11 mouse cellular contexts compared by ENCODE assay signal in genomic region chr1:52158490-52159381, GRCm38 (mm10). TPM values are rescaled to one million over a fixed set of nuclear protein-coding genes. Genes with fewer than 3 reads are reported as not detected.
DNase-seq lines count a peak whose midpoint lies in the region; ATAC-seq and TF ChIP-seq lines count a peak whose summit lies in the region.
"Had no signal": no experiment of that assay in that cellular context is flagged by ENCODE, and none has a peak within 500 bp of the region (broad histone marks: within the 10 kb centered on the region; RNA-seq: fewer than 3 reads in every experiment).

No protein-coding gene starts in this region.

- H3K36me3 ChIP-seq in forebrain, embryonic 11.5 days (ENCODE audit: control insufficient read depth, insufficient read depth, low read length) = no peaks in the 10 kb centered on the region
- H3K36me3 ChIP-seq in forebrain, embryonic 15.5 days = peaks cover 5% of the 10 kb centered on the region
- peaks cover 75% of the 10 kb centered on the region for H3K36me3 ChIP-seq in liver, adult 2 months (ENCODE audit: control insufficient read depth, insufficient read depth, low read length)
- H3K36me3 ChIP-seq in liver, embryonic 12.5 days = peaks cover 72% of the 10 kb centered on the region
- H3K36me3 ChIP-seq in liver, postnatal 0 days (replicated peaks; ENCODE audit: insufficient read depth, low read length) = peaks cover 93% of the 10 kb centered on the region
- H3K36me3 ChIP-seq in midbrain, postnatal 0 days (ENCODE audit: insufficient read depth, low read length) = 0 out of 2 replicates have a peak, but pooled peaks cover 3% of the 10 kb centered on the region

- no peak overlapping the region for H3K4me2 ChIP-seq in forebrain, embryonic 11.5 days (ENCODE audit: low read depth, low read length, severe bottlenecking)
- H3K4me2 ChIP-seq in forebrain, embryonic 15.5 days (replicated peaks) = no peak overlapping the region
- no peak overlapping the region for H3K4me2 ChIP-seq in liver, embryonic 12.5 days
- no peak overlapping the region for H3K4me2 ChIP-seq in liver, postnatal 0 days (ENCODE audit: low read depth, low read length)
- no peak overlapping the region for H3K4me2 ChIP-seq in midbrain, postnatal 0 days (ENCODE audit: low read depth, low read length, poor library complexity, severe bottlenecking)
- H3K4me2 ChIP-seq: limb, embryonic 12.5 days; midbrain, embryonic 12.5 days had no signal

- H3K4me1 ChIP-seq in forebrain, embryonic 11.5 days (replicated peaks; ENCODE audit: control insufficient read depth, insufficient read depth, low read length) = no peaks in the 10 kb centered on the region
- no peaks in the 10 kb centered on the region for H3K4me1 ChIP-seq in forebrain, embryonic 15.5 days
- H3K4me1 ChIP-seq in liver, adult 2 months (ENCODE audit: control insufficient read depth, insufficient read depth, low read length) = 0 out of 2 replicates have a peak, but pooled peaks cover 2% of the 10 kb centered on the region
- H3K4me1 ChIP-seq in liver, embryonic 12.5 days = no peaks in the 10 kb centered on the region
- 0 out of 2 replicates have a peak, but pooled peaks cover 2% of the 10 kb centered on the region for H3K4me1 ChIP-seq in liver, postnatal 0 days (ENCODE audit: insufficient read depth)
- H3K4me1 ChIP-seq in midbrain, postnatal 0 days (ENCODE audit: insufficient read depth, low read length) = no peaks in the 10 kb centered on the region
- H3K4me1 ChIP-seq: midbrain, embryonic 12.5 days had no signal

- DNase-seq in forebrain, embryonic 11.5 days (ENCODE audit: low spot score) = peak; percentile 35
- peak; percentile 16 for DNase-seq in liver, adult 2 months (ENCODE audit: extremely low read depth, low read depth, low spot score)
- DNase-seq in brain, adult 2 months (ENCODE audit: low read depth, low spot score) = peak; percentile 84
- DNase-seq in liver, postnatal 0 days = peak; percentile 13
- DNase-seq in midbrain, postnatal 0 days (ENCODE audit: low spot score) = no peak
- no peak for DNase-seq in cerebellum, postnatal 25 days
- DNase-seq: B cell, adult 2 months had no signal

- no peak overlapping the region for H3K4me3 ChIP-seq in forebrain, embryonic 11.5 days (ENCODE audit: low read depth, low read length)
- no peak overlapping the region for H3K4me3 ChIP-seq in forebrain, embryonic 15.5 days
- no peak overlapping the region for H3K4me3 ChIP-seq in liver, adult 2 months (ENCODE audit: insufficient read depth, low read depth, low read length)
- H3K4me3 ChIP-seq in liver, embryonic 12.5 days = no peak overlapping the region
- no peak overlapping the region for H3K4me3 ChIP-seq in liver, postnatal 0 days (ENCODE audit: low read depth, low read length)
- no peak overlapping the region for H3K4me3 ChIP-seq in midbrain, postnatal 0 days (ENCODE audit: low read depth, low read length)
- H3K4me3 ChIP-seq: limb, embryonic 12.5 days; midbrain, embryonic 12.5 days had no signal

- no peak overlapping the region for H3K27ac ChIP-seq in forebrain, embryonic 11.5 days (ENCODE audit: low read depth, low read length)
- no peak overlapping the region for H3K27ac ChIP-seq in forebrain, embryonic 15.5 days (replicated peaks)
- H3K27ac ChIP-seq in liver, adult 2 months (replicated peaks; ENCODE audit: insufficient read depth, low read depth, low read length) = no peak overlapping the region
- no peak overlapping the region for H3K27ac ChIP-seq in liver, embryonic 12.5 days
- peak overlapping the region; percentile 5; the same call in 1 of the 2 replicates for H3K27ac ChIP-seq in liver, postnatal 0 days (ENCODE audit: low read depth)
- H3K27ac ChIP-seq in midbrain, postnatal 0 days (ENCODE audit: low read depth, low read length) = no peak overlapping the region
- H3K27ac ChIP-seq: limb, embryonic 12.5 days; midbrain, embryonic 12.5 days had no signal

- H3K9me3 ChIP-seq in forebrain, embryonic 11.5 days (ENCODE audit: control insufficient read depth, low read length) = no peaks in the 10 kb centered on the region
- no peaks in the 10 kb centered on the region for H3K9me3 ChIP-seq in forebrain, embryonic 15.5 days
- H3K9me3 ChIP-seq in liver, embryonic 12.5 days (replicated peaks) = no peaks in the 10 kb centered on the region
- no peaks in the 10 kb centered on the region for H3K9me3 ChIP-seq in liver, postnatal 0 days (ENCODE audit: low read length)
- H3K9me3 ChIP-seq in midbrain, postnatal 0 days (ENCODE audit: low read length) = no peaks in the 10 kb centered on the region
- H3K9me3 ChIP-seq: midbrain, embryonic 12.5 days had no signal

- TF ChIP-seq CTCF in liver, adult 2 months (IDR thresholded peaks at IDR 0.05; ENCODE audit: low read depth, low read length) = no peak
- no peak for TF ChIP-seq CTCF in liver, postnatal 0 days (IDR thresholded peaks at IDR 0.05; ENCODE audit: low read depth)
- no peak for TF ChIP-seq CTCF in midbrain, postnatal 0 days (IDR thresholded peaks at IDR 0.05)

- no peak for TF ChIP-seq POLR2A in liver, adult 2 months (IDR thresholded peaks at IDR 0.05; ENCODE audit: extremely low read depth, insufficient read depth, low read length)

- H3K27me3 ChIP-seq in forebrain, embryonic 11.5 days (ENCODE audit: control insufficient read depth, insufficient read depth, low read length) = no peaks in the 10 kb centered on the region
- no peaks in the 10 kb centered on the region for H3K27me3 ChIP-seq in forebrain, embryonic 15.5 days
- H3K27me3 ChIP-seq in liver, adult 2 months (ENCODE audit: control insufficient read depth, insufficient read depth, low read length) = no peaks in the 10 kb centered on the region
- H3K27me3 ChIP-seq in liver, embryonic 12.5 days (replicated peaks) = no peaks in the 10 kb centered on the region
- no peaks in the 10 kb centered on the region for H3K27me3 ChIP-seq in liver, postnatal 0 days (ENCODE audit: insufficient read depth, low read length)
- no peaks in the 10 kb centered on the region for H3K27me3 ChIP-seq in midbrain, postnatal 0 days (ENCODE audit: insufficient read depth, low read length)
- H3K27me3 ChIP-seq: limb, embryonic 12.5 days; midbrain, embryonic 12.5 days had no signal

- WGBS in forebrain, embryonic 11.5 days = 85% methylated on average over 17 of the region's 17 CpGs
- 86% methylated on average over 17 of the region's 17 CpGs for WGBS in forebrain, embryonic 15.5 days
- 62% methylated on average over 17 of the region's 17 CpGs for WGBS in liver, adult 2 months
- WGBS in liver, embryonic 12.5 days (ENCODE audit: insufficient replicate concordance) = 78% methylated on average over 17 of the region's 17 CpGs
- WGBS in liver, postnatal 0 days (ENCODE audit: insufficient replicate concordance) = 71% methylated on average over 17 of the region's 17 CpGs
- 86% methylated on average over 17 of the region's 17 CpGs for WGBS in midbrain, postnatal 0 days

- no peak for TF ChIP-seq EP300 in liver, postnatal 0 days (IDR thresholded peaks at IDR 0.05; ENCODE audit: low read depth)

- no peak overlapping the region for H3K9ac ChIP-seq in forebrain, embryonic 11.5 days (ENCODE audit: low read length)
- no peak overlapping the region for H3K9ac ChIP-seq in forebrain, embryonic 15.5 days (replicated peaks)
- no peak overlapping the region for H3K9ac ChIP-seq in liver, adult 2 months (ENCODE audit: low read depth, low read length)
- no peak overlapping the region for H3K9ac ChIP-seq in liver, embryonic 12.5 days
- no peak overlapping the region for H3K9ac ChIP-seq in liver, postnatal 0 days (replicated peaks)
- no peak overlapping the region for H3K9ac ChIP-seq in midbrain, postnatal 0 days (replicated peaks; ENCODE audit: low read length, poor library complexity, severe bottlenecking)
- H3K9ac ChIP-seq: limb, embryonic 12.5 days; midbrain, embryonic 12.5 days had no signal

- no peaks in the 10 kb centered on the region for H3K79me2 ChIP-seq in liver, adult 2 months (ENCODE audit: control insufficient read depth, insufficient read depth, low read length)

- ATAC-seq in forebrain, embryonic 11.5 days (replicated peaks; ENCODE audit: low FRiP score) = no peak
- ATAC-seq in forebrain, embryonic 15.5 days (replicated peaks) = no peak
- ATAC-seq in liver, embryonic 12.5 days = no peak
- ATAC-seq in liver, postnatal 0 days = peak; percentile 73
- ATAC-seq in midbrain, postnatal 0 days (ENCODE audit: low FRiP score) = no peak

RNA-seq across cellular contexts. Expression of gene Stat1, which starts 39.5 kb away (rescaled TPM):
- 15.6 and 17.4 TPM in 2 replicates for polyA plus RNA-seq in forebrain, embryonic 11.5 days (2014; fragmentation: Nextera tagmentation; extraction: Ambion mirVana)
- polyA plus RNA-seq in forebrain, embryonic 15.5 days (2015; fragmentation: Nextera tagmentation; extraction: Ambion mirVana) = 10.0 and 11.4 TPM in 2 replicates
- total RNA-seq in liver, adult 2 months (2014; rRNA removed) = 82.8 and 87.4 TPM in 2 replicates
- 37.0 and 54.3 TPM in 2 replicates for polyA plus RNA-seq in liver, adult 2 months (2012; rRNA removed)
- polyA plus RNA-seq in liver, embryonic 12.5 days (2016; fragmentation: Nextera tagmentation; extraction: Ambion mirVana) = 15.2 and 17.0 TPM in 2 replicates
- polyA plus RNA-seq in liver, postnatal 0 days (2015; fragmentation: Nextera tagmentation; extraction: Ambion mirVana) = 31.2 and 33.7 TPM in 2 replicates
- total RNA-seq in midbrain, postnatal 0 days (2014; rRNA removed) = 27.5 and 28.9 TPM in 2 replicates
- polyA plus RNA-seq in midbrain, postnatal 0 days (2015; fragmentation: Nextera tagmentation; extraction: Ambion mirVana) = 11.2 and 13.0 TPM in 2 replicates

Comparison
In these comparisons a context has a peak if more than half of its experiments do, and no peak if none do; other contexts are left out.
1. DNase-seq: peak in forebrain, embryonic 11.5 days (single experiment), liver, adult 2 months (single experiment), brain, adult 2 months (single experiment) and liver, postnatal 0 days (single experiment); none in midbrain, postnatal 0 days (single experiment) and cerebellum, postnatal 25 days (0 of 2).